Comparison of ENCODE assay signal across 17 mouse cellular contexts in genomic region chr1:77175214-77175613, GRCm38 (mm10).
A peak's percentile ranks its signal among the peaks of the same experiment; 100 is the strongest.
DNase-seq lines count a peak whose midpoint lies in the region; ATAC-seq and TF ChIP-seq lines count a peak whose summit lies in the region.
"Had no signal": no experiment of that assay in that cellular context is flagged by ENCODE, and none has a peak within 500 bp of the region (broad histone marks: within the 10 kb centered on the region; RNA-seq: fewer than 3 reads in every experiment).

No protein-coding gene starts in this region.

- H3K4me1 ChIP-seq in lung, embryonic 16.5 days (replicated peaks; ENCODE audit: control insufficient read depth, insufficient read depth, low read length) = peaks cover 9% of the 10 kb centered on the region
- H3K4me1 ChIP-seq: embryonic facial prominence, embryonic 12.5 days; forebrain, embryonic 15.5 days; heart, embryonic 12.5 days; hindbrain, embryonic 15.5 days had no signal

- H3K4me3 ChIP-seq in lung, embryonic 16.5 days (ENCODE audit: low read length) = no peak overlapping the region
- H3K4me3 ChIP-seq: embryonic facial prominence, embryonic 12.5 days; forebrain, embryonic 15.5 days; heart, embryonic 12.5 days; hindbrain, embryonic 15.5 days had no signal

- no peaks in the 10 kb centered on the region for H3K36me3 ChIP-seq in lung, embryonic 16.5 days (ENCODE audit: control insufficient read depth, insufficient read depth, low read length)
- H3K36me3 ChIP-seq: embryonic facial prominence, embryonic 12.5 days; forebrain, embryonic 15.5 days; heart, embryonic 12.5 days; hindbrain, embryonic 15.5 days had no signal

- ATAC-seq in lung, embryonic 16.5 days (ENCODE audit: low read depth) = no peak
- ATAC-seq: forebrain, embryonic 15.5 days had no signal

- peak overlapping the region; percentile 2; the same call in 1 of the 2 replicates for H3K27ac ChIP-seq in lung, embryonic 16.5 days (ENCODE audit: low read length)
- H3K27ac ChIP-seq: embryonic facial prominence, embryonic 12.5 days; forebrain, embryonic 15.5 days; hindbrain, embryonic 15.5 days had no signal

- peak; percentile 7 to 13 for DNase-seq in layer of hippocampus, adult 8-10 months (ENCODE audit: low spot score in 2 of 2)
- no peak for DNase-seq in layer of hippocampus, adult 11-12 months (ENCODE audit: low spot score)
- no peak for DNase-seq in lung, postnatal 14 days
- peak; percentile 37 for DNase-seq in brain, adult 2 months (ENCODE audit: low read depth, low spot score)
- DNase-seq in brain, embryonic 14.5 days (ENCODE audit: low read depth) = peak; percentile 21
- DNase-seq: adrenal gland, adult 2 months; adrenal gland, postnatal 25 days; cerebellum, adult 11 months; cerebellum, adult 8-10 months; cerebellum, postnatal 14 days; embryo, embryonic 11 days; gastrocnemius, postnatal 14 days had no signal

- H3K9ac ChIP-seq in lung, embryonic 16.5 days (ENCODE audit: low read length) = no peak overlapping the region
- H3K9ac ChIP-seq: embryonic facial prominence, embryonic 12.5 days; forebrain, embryonic 15.5 days; heart, embryonic 12.5 days; hindbrain, embryonic 15.5 days had no signal

- no peak overlapping the region for H3K4me2 ChIP-seq in lung, embryonic 16.5 days (ENCODE audit: low read depth, low read length)
- H3K4me2 ChIP-seq: embryonic facial prominence, embryonic 12.5 days; forebrain, embryonic 15.5 days; heart, embryonic 12.5 days; hindbrain, embryonic 15.5 days had no signal

- H3K9me3 ChIP-seq in lung, embryonic 16.5 days (ENCODE audit: control insufficient read depth, low read length) = no peaks in the 10 kb centered on the region
- H3K9me3 ChIP-seq: embryonic facial prominence, embryonic 12.5 days; forebrain, embryonic 15.5 days; heart, embryonic 12.5 days; hindbrain, embryonic 15.5 days had no signal

- TF ChIP-seq CTCF in brain, embryonic 14.5 days (IDR thresholded peaks at IDR 0.05; ENCODE audit: borderline replicate concordance, extremely low read depth, insufficient read depth, insufficient read length) = no peak

- no peak for TF ChIP-seq POLR2A in brain, embryonic 14.5 days (IDR thresholded peaks at IDR 0.05; ENCODE audit: borderline replicate concordance, extremely low read depth, insufficient read depth, insufficient read length, poor library complexity, severe bottlenecking)

- no peaks in the 10 kb centered on the region for H3K27me3 ChIP-seq in lung, embryonic 16.5 days (ENCODE audit: control insufficient read depth, insufficient read depth, low read depth, low read length)
- H3K27me3 ChIP-seq: embryonic facial prominence, embryonic 12.5 days; forebrain, embryonic 15.5 days; heart, embryonic 12.5 days; hindbrain, embryonic 15.5 days had no signal

- 19% methylated on average over 3 of the region's 3 CpGs for WGBS in lung, embryonic 16.5 days

Comparison
In these comparisons a context has a peak if more than half of its experiments do, and no peak if none do; other contexts are left out.
1. DNase-seq: peak in layer of hippocampus, adult 8-10 months (2 of 2), brain, adult 2 months (single experiment) and brain, embryonic 14.5 days (single experiment); none in layer of hippocampus, adult 11-12 months (single experiment) and lung, postnatal 14 days (single experiment).